Mouse (Mus musculus): ENCODE measurements around the gene Peak1. TPM values are rescaled to one million over a fixed set of nuclear protein-coding genes. Genes with fewer than 3 reads are reported as not detected.
"Not testable (repeated sequence)": the region's sequence is repeated elsewhere in the genome, so short reads cannot be mapped to it uniquely, and the experiment has no call there.

Peak1 gene
- polyA plus RNA-seq, 1 experiment from 2014 or later, result 5.0 TPM

DNA sequence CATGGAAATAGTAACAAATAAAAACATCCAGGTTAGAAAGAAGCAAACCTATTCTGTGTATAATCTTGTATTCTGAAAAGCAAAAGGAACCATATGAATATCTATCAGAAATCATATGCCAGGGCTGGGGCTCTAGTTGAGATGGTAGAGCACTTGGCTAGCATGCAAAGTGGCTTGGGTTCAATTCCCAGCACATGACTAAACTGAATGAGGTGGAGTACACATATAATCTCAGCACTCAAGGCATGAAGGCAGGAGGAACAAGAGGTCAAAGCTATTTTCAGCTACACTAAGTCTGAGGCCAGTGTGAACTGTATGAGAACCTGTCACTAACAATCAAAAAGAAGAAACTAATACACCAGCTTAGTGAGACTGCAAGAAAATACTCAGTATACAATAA lies 187.0 kb downstream of the Peak1 start:
- H3K9ac ChIP-seq (replicated peaks), result no peak overlapping the region
- ATAC-seq (ENCODE audit: low FRiP score, low read depth), result no peak
- no peaks in the 10 kb centered on the region for H3K27me3 ChIP-seq
- H3K4me1 ChIP-seq, result peaks cover 6% of the 10 kb centered on the region
- no peak overlapping the region for H3K4me2 ChIP-seq (replicated peaks)
- no peaks in the 10 kb centered on the region for H3K9me3 ChIP-seq
- no peak overlapping the region for H3K4me3 ChIP-seq
- no peaks in the 10 kb centered on the region for H3K36me3 ChIP-seq
- no peak overlapping the region for H3K27ac ChIP-seq (replicated peaks)

DNA sequence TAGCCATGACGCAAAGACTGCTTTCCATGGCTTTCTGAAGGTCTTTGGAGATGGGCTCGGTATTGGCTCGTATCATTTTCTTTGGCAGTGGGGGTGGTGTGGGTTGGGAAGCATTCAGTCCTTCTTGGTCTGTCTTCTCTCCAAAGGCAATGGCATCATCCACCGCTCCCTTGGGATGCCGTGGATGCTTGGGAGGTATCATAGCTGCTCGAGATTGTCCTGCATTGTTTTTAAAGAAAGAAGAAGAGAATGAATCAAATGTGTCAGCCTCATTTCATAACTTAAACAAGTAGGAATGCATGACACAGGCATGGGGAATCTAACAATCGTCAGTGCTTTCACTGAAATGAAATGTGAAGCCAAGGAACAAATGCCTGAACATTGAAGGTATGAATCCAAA lies 190.2 kb downstream of the Peak1 start:
- Histone ChIP-seq H3K9ac (replicated peaks) (no peak overlapping the region), H3K27ac (replicated peaks) (no peak overlapping the region), H3K4me2 (replicated peaks) (no peak overlapping the region), H3K4me1 (no peaks in the 10 kb centered on the region), H3K9me3 (no peaks in the 10 kb centered on the region), H3K36me3 (no peaks in the 10 kb centered on the region), H3K4me3 (no peak overlapping the region), H3K27me3 (no peaks in the 10 kb centered on the region)
- ATAC-seq (ENCODE audit: low FRiP score, low read depth), result no peak
- 90% methylated on average over 7 of the region's 7 CpGs for WGBS

DNA sequence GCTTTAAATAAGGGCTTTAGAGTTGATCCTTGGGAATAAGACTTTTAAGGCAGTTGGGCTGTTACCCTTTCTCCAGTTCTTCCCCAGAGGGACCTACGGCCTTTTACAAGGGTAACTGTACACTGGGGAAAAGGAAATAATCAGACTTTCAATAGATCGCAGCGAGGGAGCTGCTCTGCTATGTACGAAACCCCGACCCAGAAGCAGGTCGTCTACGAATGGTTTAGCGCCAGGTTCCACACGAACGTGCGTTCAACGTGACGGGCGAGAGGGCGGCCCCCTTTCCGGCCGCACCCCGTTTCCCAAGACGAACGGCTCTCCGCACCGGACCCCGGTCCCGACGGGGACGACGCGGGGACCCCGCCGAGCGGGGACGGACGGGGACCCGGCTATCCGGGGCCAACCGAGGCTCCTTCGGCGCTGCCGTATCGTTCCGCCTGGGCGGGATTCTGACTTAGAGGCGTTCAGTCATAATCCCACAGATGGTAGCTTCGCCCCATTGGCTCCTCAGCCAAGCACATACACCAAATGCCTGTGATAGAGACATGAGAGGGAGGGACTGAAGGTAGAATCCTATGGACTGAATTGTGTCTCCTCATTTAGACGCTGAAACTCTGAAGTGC lies 194.3 kb downstream of the Peak1 start:
- H3K36me3 ChIP-seq; H3K9ac ChIP-seq (replicated peaks); H3K4me1 ChIP-seq; H3K9me3 ChIP-seq; H3K27me3 ChIP-seq; H3K27ac ChIP-seq (replicated peaks): not testable (repeated sequence)
- ATAC-seq (ENCODE audit: low FRiP score, low read depth), result peak; percentile 100
- WGBS, result 19% methylated on average over 45 of the region's 45 CpGs
- Histone ChIP-seq H3K4me2 (replicated peaks) (peak overlapping the region; percentile 40), H3K4me3 (0 out of 2 replicates have a peak overlapping the region, but pooled peaks have one; percentile 9)

DNA sequence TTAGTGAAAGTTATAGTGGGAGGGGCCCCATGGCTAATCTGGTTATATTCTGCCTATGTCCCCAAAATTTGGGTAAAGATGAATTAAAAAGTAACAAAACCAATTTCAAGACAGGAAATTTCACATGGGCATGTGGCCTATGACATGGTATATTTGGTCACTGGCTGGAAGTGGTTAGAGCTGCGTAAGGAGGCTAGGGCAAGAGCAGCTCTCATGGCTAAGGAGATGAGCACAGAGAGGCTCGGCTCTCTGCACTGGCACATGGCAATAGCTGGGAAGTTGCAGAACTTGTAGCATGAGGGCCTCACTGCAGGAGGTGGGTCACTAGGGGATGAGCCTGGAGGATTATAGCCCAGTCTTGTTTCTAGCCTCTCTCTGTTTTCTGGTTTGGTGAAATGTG lies 199.0 kb downstream of the Peak1 start:
- Histone ChIP-seq H3K27me3 (no peaks in the 10 kb centered on the region; the same call in 1 of the 2 replicates), H3K9ac (replicated peaks) (no peak overlapping the region), H3K4me2 (replicated peaks) (no peak overlapping the region), H3K4me1 (peaks cover 7% of the 10 kb centered on the region), H3K9me3 (no peaks in the 10 kb centered on the region), H3K36me3 (no peaks in the 10 kb centered on the region), H3K27ac (replicated peaks) (no peak overlapping the region), H3K4me3 (no peak overlapping the region)
- no peak for ATAC-seq (ENCODE audit: low FRiP score, low read depth)
- 81% methylated on average over 2 of the region's 2 CpGs for WGBS

DNA sequence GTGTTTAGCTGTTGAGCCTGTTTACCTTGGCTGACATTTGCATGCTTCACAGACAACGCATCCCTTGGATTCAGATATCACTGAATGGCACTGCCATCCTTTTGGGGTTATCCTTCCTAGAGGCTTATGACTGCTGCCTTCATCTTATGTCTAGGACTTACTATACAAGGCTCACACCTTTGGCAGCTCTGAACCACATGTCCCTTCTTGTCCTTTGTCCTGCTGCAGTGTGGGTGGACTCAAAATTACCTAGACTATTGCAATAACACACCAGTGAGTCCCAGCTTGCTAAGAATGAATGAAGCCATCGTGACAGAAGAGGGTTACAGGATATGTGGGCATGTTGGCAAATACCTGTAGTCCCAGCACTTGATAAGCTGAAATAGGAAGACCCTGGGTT lies 199.8 kb downstream of the Peak1 start:
- ATAC-seq (ENCODE audit: low FRiP score, low read depth), result no peak
- 90% methylated on average over 2 of the region's 2 CpGs for WGBS
- no peaks in the 10 kb centered on the region for H3K9me3 ChIP-seq

DNA sequence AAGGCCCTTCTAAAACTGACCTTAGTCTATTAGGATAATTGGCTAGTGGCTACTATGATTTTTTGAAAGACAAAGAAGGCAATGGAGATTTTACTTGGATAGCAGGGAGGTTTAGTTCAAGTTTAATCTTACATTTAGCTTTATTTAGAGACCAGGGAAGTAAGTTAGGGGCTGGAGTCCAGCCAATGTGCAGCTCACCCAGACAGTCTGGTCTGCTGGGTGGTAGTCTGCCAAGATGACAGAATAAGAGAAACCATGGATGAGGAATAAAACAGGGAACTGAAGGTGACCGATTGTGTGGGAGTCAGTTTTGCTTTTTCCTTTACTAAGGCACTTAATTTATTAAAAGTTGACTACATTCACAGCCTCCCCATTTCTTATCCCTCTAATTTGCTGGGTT lies 200.5 kb downstream of the Peak1 start:
- no peak overlapping the region for H3K27ac ChIP-seq (replicated peaks)
- no peak overlapping the region for H3K4me2 ChIP-seq (replicated peaks)
- no peak for ATAC-seq (ENCODE audit: low FRiP score, low read depth)
- no peaks in the 10 kb centered on the region for H3K9me3 ChIP-seq
- H3K4me1 ChIP-seq, result peaks cover 11% of the 10 kb centered on the region
- H3K9ac ChIP-seq (replicated peaks), result no peak overlapping the region
- WGBS, result 68% methylated on average over 1 of the region's 1 CpGs
- no peaks in the 10 kb centered on the region; the same call in 1 of the 2 replicates for H3K27me3 ChIP-seq
- no peak overlapping the region for H3K4me3 ChIP-seq
- H3K36me3 ChIP-seq, result no peaks in the 10 kb centered on the region

More for the DNA sequence above, 199.8 kb downstream of the Peak1 start:
- Histone ChIP-seq H3K27me3 (no peaks in the 10 kb centered on the region; the same call in 1 of the 2 replicates), H3K9ac (replicated peaks) (no peak overlapping the region), H3K36me3 (no peaks in the 10 kb centered on the region), H3K4me1 (peaks cover 11% of the 10 kb centered on the region), H3K4me2 (replicated peaks) (no peak overlapping the region), H3K4me3 (no peak overlapping the region), H3K27ac (replicated peaks) (no peak overlapping the region)

DNA sequence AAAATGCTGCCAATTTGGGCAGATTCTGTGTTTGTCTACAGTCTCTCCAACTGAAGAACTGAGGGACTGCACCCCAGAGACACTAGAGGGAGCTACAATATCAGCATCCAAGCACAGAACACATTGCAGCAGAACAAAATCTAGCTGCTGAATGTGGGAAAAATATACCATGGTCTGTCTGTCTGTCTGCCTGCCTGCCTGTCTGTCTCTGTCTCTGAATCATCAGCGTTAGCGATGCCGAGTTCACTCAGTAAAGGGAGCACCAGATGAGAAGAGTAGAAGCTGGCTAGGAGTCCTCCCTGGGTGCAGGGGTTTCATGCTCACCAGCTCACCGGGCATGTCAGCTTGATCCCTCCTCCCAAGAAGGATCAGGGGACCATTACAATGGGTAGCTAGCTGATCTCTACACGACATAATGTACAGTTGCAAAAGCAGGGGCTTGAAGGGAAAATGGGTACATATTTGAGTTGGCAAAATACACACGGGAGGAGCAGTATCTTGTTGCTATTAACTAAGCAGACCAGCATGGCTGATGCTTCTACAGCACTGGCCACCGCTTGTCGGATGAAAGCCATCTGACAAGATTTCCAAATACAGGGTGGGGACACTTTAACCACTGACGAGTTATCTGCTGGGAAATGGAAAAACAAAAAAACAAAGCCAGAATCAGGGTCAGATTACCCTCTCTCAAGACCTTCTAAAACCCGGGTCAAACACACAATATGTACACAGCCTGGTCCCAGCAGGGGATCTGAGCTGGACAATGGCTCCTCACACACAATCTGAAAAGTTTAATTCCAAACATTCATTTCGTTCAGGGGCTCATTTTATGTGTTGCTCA lies 204.2 kb downstream of the Peak1 start:
- WGBS, result 6% methylated on average over 11 of the region's 11 CpGs

DNA sequence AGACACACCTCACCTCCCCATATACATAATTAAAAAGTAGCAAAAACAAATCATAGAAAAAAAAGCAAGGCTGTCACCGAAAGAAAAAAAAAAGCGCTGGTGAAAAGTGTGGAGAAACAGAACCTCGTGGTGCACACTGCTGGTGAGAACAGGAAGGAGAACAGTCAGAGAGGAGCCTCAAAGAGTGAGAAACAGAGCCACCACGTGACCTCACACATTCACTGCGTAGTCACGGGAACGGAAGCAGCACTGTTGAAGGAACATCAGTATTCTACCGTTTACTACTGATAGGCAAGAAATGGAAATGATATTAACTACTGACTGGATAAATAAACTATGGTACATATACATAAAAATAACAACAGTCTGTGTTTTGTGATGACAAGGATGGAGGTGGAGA lies 209.1 kb downstream of the Peak1 start:
- Histone ChIP-seq H3K27me3 (0 out of 2 replicates have a peak, but pooled peaks cover 6% of the 10 kb centered on the region), H3K4me3 (no peak overlapping the region), H3K36me3 (no peaks in the 10 kb centered on the region), H3K4me2 (replicated peaks) (no peak overlapping the region), H3K9ac (replicated peaks) (no peak overlapping the region), H3K9me3 (no peaks in the 10 kb centered on the region), H3K4me1 (peaks cover 4% of the 10 kb centered on the region; the same call in 1 of the 2 replicates), H3K27ac (replicated peaks) (no peak overlapping the region)
- WGBS, result 84% methylated on average over 8 of the region's 8 CpGs
- ATAC-seq (ENCODE audit: low FRiP score, low read depth), result no peak

More for the DNA sequence above, 204.2 kb downstream of the Peak1 start:
- Histone ChIP-seq H3K27ac (replicated peaks) (no peak overlapping the region), H3K9me3 (no peaks in the 10 kb centered on the region), H3K4me3 (peak overlapping the region; percentile 29), H3K4me1 (peaks cover 11% of the 10 kb centered on the region), H3K4me2 (replicated peaks) (peak overlapping the region; percentile 53), H3K36me3 (no peaks in the 10 kb centered on the region), H3K9ac (replicated peaks) (peak overlapping the region; percentile 47; the same call in 1 of the 2 replicates), H3K27me3 (0 out of 2 replicates have a peak, but pooled peaks cover 6% of the 10 kb centered on the region)
- no peak for ATAC-seq (ENCODE audit: low FRiP score, low read depth)

DNA sequence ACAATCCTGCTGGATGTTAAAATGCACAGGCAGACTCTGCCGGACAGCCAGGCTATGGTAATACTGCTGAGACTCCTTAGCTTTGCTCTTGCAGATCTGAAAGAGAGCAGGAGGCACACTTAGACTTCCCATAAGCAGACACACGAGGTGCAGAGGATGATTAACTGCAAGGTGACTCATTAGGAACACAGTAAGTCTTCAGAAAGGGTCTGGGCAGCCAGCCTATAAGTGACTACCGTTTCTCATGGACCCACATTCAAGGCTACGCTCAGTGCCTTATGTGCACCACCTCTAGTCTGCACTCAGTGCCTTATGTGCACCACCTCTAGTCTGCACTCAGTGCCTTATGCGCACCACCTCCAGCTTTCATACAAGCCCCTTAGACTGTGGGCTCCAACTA lies 210.4 kb downstream of the Peak1 start:
- 0 out of 2 replicates have a peak, but pooled peaks cover 6% of the 10 kb centered on the region for H3K27me3 ChIP-seq
- no peaks in the 10 kb centered on the region for H3K4me1 ChIP-seq
- no peak overlapping the region for H3K4me3 ChIP-seq
- no peak overlapping the region for H3K27ac ChIP-seq (replicated peaks)
- ATAC-seq (ENCODE audit: low FRiP score, low read depth), result no peak
- no peak overlapping the region for H3K9ac ChIP-seq (replicated peaks)
- no peak overlapping the region for H3K4me2 ChIP-seq (replicated peaks)
- no peaks in the 10 kb centered on the region for H3K9me3 ChIP-seq
- WGBS, result 89% methylated on average over 5 of the region's 5 CpGs
- no peaks in the 10 kb centered on the region for H3K36me3 ChIP-seq

DNA sequence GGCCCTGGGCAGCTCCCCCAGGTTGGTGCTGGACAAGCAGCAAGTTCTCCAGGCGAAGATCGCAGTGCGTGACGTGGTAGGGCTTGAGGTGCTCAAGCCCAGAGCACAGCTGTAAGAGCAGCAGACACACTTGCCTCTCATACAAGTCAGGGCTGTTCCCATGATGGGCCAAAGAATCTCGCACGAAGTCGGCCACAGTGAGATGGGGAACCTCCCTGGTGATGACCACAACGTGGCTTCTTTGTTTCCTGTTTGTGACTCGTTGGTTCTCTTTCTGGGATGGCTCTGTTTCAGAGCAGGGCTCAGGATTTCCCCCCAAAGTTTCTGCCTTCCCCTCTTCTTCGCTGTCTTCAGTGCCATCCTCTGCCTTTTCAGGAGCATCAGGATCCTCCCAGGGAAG lies 210.8 kb downstream of the Peak1 start:
- ATAC-seq (ENCODE audit: low FRiP score, low read depth), result no peak
- H3K27ac ChIP-seq (replicated peaks), result no peak overlapping the region
- no peak overlapping the region for H3K4me3 ChIP-seq
- no peak overlapping the region for H3K4me2 ChIP-seq (replicated peaks)
- H3K4me1 ChIP-seq, result no peaks in the 10 kb centered on the region
- no peaks in the 10 kb centered on the region for H3K36me3 ChIP-seq
- H3K9ac ChIP-seq (replicated peaks), result no peak overlapping the region
- no peaks in the 10 kb centered on the region for H3K9me3 ChIP-seq
- WGBS, result 92% methylated on average over 10 of the region's 10 CpGs
- 0 out of 2 replicates have a peak, but pooled peaks cover 6% of the 10 kb centered on the region for H3K27me3 ChIP-seq

DNA sequence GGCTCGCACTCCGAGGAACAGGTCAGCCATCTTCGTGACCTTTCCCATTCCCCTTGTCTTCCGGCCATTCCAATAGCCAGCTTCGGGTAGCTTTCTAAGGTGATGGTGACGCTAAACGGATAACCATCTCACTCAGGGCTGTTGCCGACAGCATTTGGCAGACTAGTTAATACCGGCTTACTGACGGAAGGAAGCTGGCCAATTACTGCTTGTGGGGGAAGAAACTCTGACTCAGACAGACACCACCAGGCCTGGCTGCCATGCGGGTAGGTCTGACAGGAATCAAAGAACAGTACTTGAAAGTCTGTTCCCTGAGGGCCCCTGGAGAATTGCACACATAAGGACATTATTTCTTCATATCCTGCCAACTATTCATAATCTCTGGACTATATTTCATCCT lies 212.5 kb downstream of the Peak1 start:
- H3K9me3 ChIP-seq, result no peaks in the 10 kb centered on the region
- 0 out of 2 replicates have a peak, but pooled peaks cover under 1% of the 10 kb centered on the region for H3K27me3 ChIP-seq
- 90% methylated on average over 11 of the region's 11 CpGs for whole genome bisulfite sequencing
- H3K4me1 ChIP-seq, result no peaks in the 10 kb centered on the region
- H3K36me3 ChIP-seq, result no peaks in the 10 kb centered on the region
- no peak overlapping the region for H3K4me2 ChIP-seq (replicated peaks)
- H3K9ac ChIP-seq (replicated peaks), result no peak overlapping the region
- ATAC-seq (ENCODE audit: low FRiP score, low read depth), result no peak
- H3K27ac ChIP-seq (replicated peaks), result no peak overlapping the region
- H3K4me3 ChIP-seq, result no peak overlapping the region

DNA sequence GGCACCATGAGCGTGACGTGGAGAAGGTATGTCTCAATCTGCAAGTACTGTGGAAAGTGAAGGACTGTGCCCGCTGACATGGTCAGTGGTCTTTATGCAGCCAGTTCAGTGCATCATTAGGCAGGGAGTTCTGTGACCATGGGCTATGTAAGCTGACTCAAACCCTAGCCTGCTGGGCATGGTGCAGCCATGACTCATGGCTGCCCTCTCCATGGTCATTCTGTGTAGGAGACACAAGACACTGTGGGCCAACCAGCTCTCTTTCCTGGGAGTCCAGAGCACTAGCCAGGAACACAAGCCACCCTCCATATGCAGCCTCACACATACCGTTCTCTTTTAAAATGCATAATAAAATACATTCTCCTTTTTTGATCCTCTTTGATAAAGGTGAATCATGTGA lies 213.6 kb downstream of the Peak1 start:
- Histone ChIP-seq H3K4me2 (replicated peaks) (no peak overlapping the region), H3K36me3 (no peaks in the 10 kb centered on the region), H3K9ac (replicated peaks) (no peak overlapping the region), H3K27ac (replicated peaks) (no peak overlapping the region), H3K9me3 (no peaks in the 10 kb centered on the region), H3K27me3 (peaks cover 8% of the 10 kb centered on the region; the same call in 1 of the 2 replicates), H3K4me1 (no peaks in the 10 kb centered on the region), H3K4me3 (no peak overlapping the region)
- WGBS, result 93% methylated on average over 4 of the region's 4 CpGs
- ATAC-seq (ENCODE audit: low FRiP score, low read depth), result no peak

All from midbrain, embryonic 12.5 days (tissue).